Mouse (Mus musculus): Measurements from ENCODE around the gene Plk1. TPM values are rescaled to one million over a fixed set of nuclear protein-coding genes. Genes with fewer than 3 reads are reported as not detected.

Plk1 gene
- polyA plus RNA-seq, 1 experiment = 52.8 TPM

- no peak for TF ChIP-seq POLR2A (IDR thresholded peaks at IDR 0.05; ENCODE audit: control insufficient read depth, low read depth, low read length)
- TF ChIP-seq CTCF (IDR thresholded peaks at IDR 0.05; ENCODE audit: control insufficient read depth, insufficient read depth, insufficient replicate concordance, low read depth, low read length) = peak; percentile 84; the same call in 1 of the 2 replicates
- no peak overlapping the region for H3K27ac ChIP-seq (ENCODE audit: control insufficient read depth, insufficient read depth, low read depth, low read length)
- peaks cover 12% of the 10 kb centered on the region for H3K4me1 ChIP-seq (ENCODE audit: control insufficient read depth, insufficient read depth, low read length)
- no peaks in the 10 kb centered on the region for H3K27me3 ChIP-seq (ENCODE audit: control insufficient read depth, insufficient read depth, low read length)
- no peaks in the 10 kb centered on the region for H3K36me3 ChIP-seq (ENCODE audit: control insufficient read depth, insufficient read depth, low read length)
- no peak overlapping the region for H3K4me3 ChIP-seq (ENCODE audit: control insufficient read depth, low read depth, low read length)
Observed at GRCm38 (mm10) chr7:122189484-122189883, 30.2 kb downstream of the Plk1 start.

GRCm38 (mm10) chr7:122191097-122191496 lies 31.9 kb downstream of the Plk1 start:
- Histone ChIP-seq H3K27ac (ENCODE audit: control insufficient read depth, insufficient read depth, low read depth, low read length) (no peak overlapping the region), H3K4me3 (ENCODE audit: control insufficient read depth, low read depth, low read length) (peak overlapping the region; percentile 25), H3K27me3 (ENCODE audit: control insufficient read depth, insufficient read depth, low read length) (no peaks in the 10 kb centered on the region), H3K4me1 (ENCODE audit: control insufficient read depth, insufficient read depth, low read length) (peaks cover 6% of the 10 kb centered on the region), H3K36me3 (ENCODE audit: control insufficient read depth, insufficient read depth, low read length) (no peaks in the 10 kb centered on the region)
- no peak for TF ChIP-seq POLR2A (IDR thresholded peaks at IDR 0.05; ENCODE audit: control insufficient read depth, low read depth, low read length)
- no peak for TF ChIP-seq CTCF (IDR thresholded peaks at IDR 0.05; ENCODE audit: control insufficient read depth, insufficient read depth, insufficient replicate concordance, low read depth, low read length)

GRCm38 (mm10) chr7:122193919-122194318 lies 34.7 kb downstream of the Plk1 start:
- peaks cover 11% of the 10 kb centered on the region for H3K4me1 ChIP-seq (ENCODE audit: control insufficient read depth, insufficient read depth, low read length)
- no peaks in the 10 kb centered on the region for H3K27me3 ChIP-seq (ENCODE audit: control insufficient read depth, insufficient read depth, low read length)
- H3K27ac ChIP-seq (ENCODE audit: control insufficient read depth, insufficient read depth, low read depth, low read length) = no peak overlapping the region
- no peak overlapping the region for H3K4me3 ChIP-seq (ENCODE audit: control insufficient read depth, low read depth, low read length)
- H3K36me3 ChIP-seq (ENCODE audit: control insufficient read depth, insufficient read depth, low read length) = no peaks in the 10 kb centered on the region
- no peak for TF ChIP-seq POLR2A (IDR thresholded peaks at IDR 0.05; ENCODE audit: control insufficient read depth, low read depth, low read length)
- TF ChIP-seq CTCF (IDR thresholded peaks at IDR 0.05; ENCODE audit: control insufficient read depth, insufficient read depth, insufficient replicate concordance, low read depth, low read length) = no peak

- Histone ChIP-seq H3K4me3 (ENCODE audit: control insufficient read depth, low read depth, low read length) (peak overlapping the region; percentile 86), H3K4me1 (ENCODE audit: control insufficient read depth, insufficient read depth, low read length) (peaks cover 5% of the 10 kb centered on the region), H3K27me3 (ENCODE audit: control insufficient read depth, insufficient read depth, low read length) (no peaks in the 10 kb centered on the region), H3K36me3 (ENCODE audit: control insufficient read depth, insufficient read depth, low read length) (no peaks in the 10 kb centered on the region), H3K27ac (ENCODE audit: control insufficient read depth, insufficient read depth, low read depth, low read length) (peak overlapping the region; percentile 62)
- peak; percentile 27; the same call in 1 of the 2 replicates for TF ChIP-seq POLR2A (IDR thresholded peaks at IDR 0.05; ENCODE audit: control insufficient read depth, low read depth, low read length)
- no peak for TF ChIP-seq CTCF (IDR thresholded peaks at IDR 0.05; ENCODE audit: control insufficient read depth, insufficient read depth, insufficient replicate concordance, low read depth, low read length)
Observed at GRCm38 (mm10) chr7:122196771-122197170, 37.5 kb downstream of the Plk1 start.

- TF ChIP-seq POLR2A (IDR thresholded peaks at IDR 0.05; ENCODE audit: control insufficient read depth, low read depth, low read length) (no peak), CTCF (IDR thresholded peaks at IDR 0.05; ENCODE audit: control insufficient read depth, insufficient read depth, insufficient replicate concordance, low read depth, low read length) (no peak)
- H3K36me3 ChIP-seq (ENCODE audit: control insufficient read depth, insufficient read depth, low read length) = no peaks in the 10 kb centered on the region
- H3K27ac ChIP-seq (ENCODE audit: control insufficient read depth, insufficient read depth, low read depth, low read length) = no peak overlapping the region
- H3K27me3 ChIP-seq (ENCODE audit: control insufficient read depth, insufficient read depth, low read length) = no peaks in the 10 kb centered on the region
- no peak overlapping the region; the same call in 1 of the 2 replicates for H3K4me3 ChIP-seq (ENCODE audit: control insufficient read depth, low read depth, low read length)
- H3K4me1 ChIP-seq (ENCODE audit: control insufficient read depth, insufficient read depth, low read length) = peaks cover 5% of the 10 kb centered on the region
Observed at GRCm38 (mm10) chr7:122197306-122197705, 38.1 kb downstream of the Plk1 start.

GRCm38 (mm10) chr7:122199296-122199695 lies 40.1 kb downstream of the Plk1 start:
- Histone ChIP-seq H3K27ac (ENCODE audit: control insufficient read depth, insufficient read depth, low read depth, low read length) (no peak overlapping the region), H3K36me3 (ENCODE audit: control insufficient read depth, insufficient read depth, low read length) (no peaks in the 10 kb centered on the region), H3K4me1 (ENCODE audit: control insufficient read depth, insufficient read depth, low read length) (peaks cover 5% of the 10 kb centered on the region), H3K4me3 (ENCODE audit: control insufficient read depth, low read depth, low read length) (no peak overlapping the region), H3K27me3 (ENCODE audit: control insufficient read depth, insufficient read depth, low read length) (no peaks in the 10 kb centered on the region)
- TF ChIP-seq CTCF (IDR thresholded peaks at IDR 0.05; ENCODE audit: control insufficient read depth, insufficient read depth, insufficient replicate concordance, low read depth, low read length) (no peak), POLR2A (IDR thresholded peaks at IDR 0.05; ENCODE audit: control insufficient read depth, low read depth, low read length) (no peak)

GRCm38 (mm10) chr7:122203936-122204335 lies 44.7 kb downstream of the Plk1 start:
- H3K27me3 ChIP-seq (ENCODE audit: control insufficient read depth, insufficient read depth, low read length) = no peaks in the 10 kb centered on the region
- TF ChIP-seq CTCF (IDR thresholded peaks at IDR 0.05; ENCODE audit: control insufficient read depth, insufficient read depth, insufficient replicate concordance, low read depth, low read length) (no peak), POLR2A (IDR thresholded peaks at IDR 0.05; ENCODE audit: control insufficient read depth, low read depth, low read length) (no peak)
- H3K27ac ChIP-seq (ENCODE audit: control insufficient read depth, insufficient read depth, low read depth, low read length) = no peak overlapping the region
- H3K36me3 ChIP-seq (ENCODE audit: control insufficient read depth, insufficient read depth, low read length) = no peaks in the 10 kb centered on the region
- H3K4me3 ChIP-seq (ENCODE audit: control insufficient read depth, low read depth, low read length) = no peak overlapping the region
- H3K4me1 ChIP-seq (ENCODE audit: control insufficient read depth, insufficient read depth, low read length) = no peaks in the 10 kb centered on the region

- H3K4me3 ChIP-seq (ENCODE audit: control insufficient read depth, low read depth, low read length) = no peak overlapping the region
- TF ChIP-seq POLR2A (IDR thresholded peaks at IDR 0.05; ENCODE audit: control insufficient read depth, low read depth, low read length) (no peak), CTCF (IDR thresholded peaks at IDR 0.05; ENCODE audit: control insufficient read depth, insufficient read depth, insufficient replicate concordance, low read depth, low read length) (no peak)
- H3K36me3 ChIP-seq (ENCODE audit: control insufficient read depth, insufficient read depth, low read length) = no peaks in the 10 kb centered on the region
- H3K4me1 ChIP-seq (ENCODE audit: control insufficient read depth, insufficient read depth, low read length) = no peaks in the 10 kb centered on the region
- H3K27ac ChIP-seq (ENCODE audit: control insufficient read depth, insufficient read depth, low read depth, low read length) = no peak overlapping the region
- no peaks in the 10 kb centered on the region for H3K27me3 ChIP-seq (ENCODE audit: control insufficient read depth, insufficient read depth, low read length)
Observed at GRCm38 (mm10) chr7:122206121-122206520, 46.9 kb downstream of the Plk1 start.

Measured in testis, adult 2 months (tissue).